Mouse (Mus musculus) MN1 (cell line): ENCODE measurements around the gene Sec14l5.
A peak's percentile ranks its signal among the peaks of the same experiment; 100 is the strongest.
"Not testable (repeated sequence)": the region's sequence is repeated elsewhere in the genome, so short reads cannot be mapped to it uniquely, and the experiment has no call there.

Experiments used
- DNase-seq: peaks from one replicate; pipeline ENCODE4 v3.0.0-alpha.2; 2016; ENCODE audit warnings: low spot score

Sec14l5 gene

DNA sequence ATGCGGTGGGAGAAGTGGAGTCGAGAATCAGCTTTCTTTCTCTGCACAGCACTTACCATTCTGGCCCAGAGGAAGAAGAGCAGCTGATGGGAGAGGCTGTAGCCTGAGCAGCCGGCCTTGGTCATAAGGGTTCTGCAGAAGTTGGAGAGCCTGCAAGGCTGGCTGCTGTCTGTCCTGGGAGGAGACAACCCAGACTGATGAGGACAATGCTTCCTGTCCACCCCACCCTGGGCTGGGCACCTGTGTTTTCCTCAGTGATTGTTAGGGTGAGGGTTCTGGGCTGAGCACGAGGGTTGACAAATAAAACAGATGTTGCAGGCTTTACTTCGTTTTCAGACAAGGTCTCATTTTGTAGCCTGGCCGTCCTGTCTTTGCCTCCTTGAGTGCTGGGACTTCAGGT, 69.8 kb downstream of the Sec14l5 start:
- DNase-seq = no peak

DNA sequence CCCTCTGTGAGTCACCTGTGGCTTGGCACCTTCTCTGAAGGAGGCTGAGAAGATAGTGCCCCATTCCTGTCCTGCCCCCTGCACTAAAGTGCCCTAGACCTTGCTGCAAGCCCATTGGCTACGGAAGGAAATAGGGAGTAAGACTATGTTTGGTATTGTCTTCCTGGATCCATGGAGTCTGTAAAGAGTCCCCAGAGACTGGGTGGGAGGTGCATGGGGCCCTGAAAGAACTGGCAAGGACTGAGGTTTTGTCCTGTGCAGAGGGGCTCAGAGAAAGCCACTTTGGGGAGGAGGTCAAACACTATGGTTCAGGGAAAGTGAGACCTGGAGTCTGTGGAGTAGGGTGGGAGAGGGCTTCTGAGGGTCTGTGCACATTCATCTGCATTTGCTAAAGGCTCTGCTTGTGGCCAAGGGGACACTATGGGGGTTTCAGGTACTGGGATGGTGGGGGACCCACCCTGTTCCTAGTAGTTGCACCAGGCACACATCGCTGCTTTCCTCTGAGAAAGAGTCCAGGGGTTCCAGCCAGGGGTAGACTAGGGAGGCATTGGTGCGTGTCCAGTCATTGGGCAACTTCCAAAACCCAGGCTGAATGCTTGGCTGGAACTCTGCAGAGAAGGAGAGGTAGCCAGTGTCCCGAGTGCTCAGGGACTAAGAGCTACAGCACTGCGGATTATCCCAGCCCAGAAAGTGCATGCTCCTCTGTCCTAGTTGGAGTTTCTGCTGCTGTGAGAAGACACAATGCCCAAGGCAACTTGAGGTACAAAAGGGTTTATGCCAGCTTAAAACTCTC, 70.6 kb downstream of the Sec14l5 start:
- no peak for DNase-seq

DNA sequence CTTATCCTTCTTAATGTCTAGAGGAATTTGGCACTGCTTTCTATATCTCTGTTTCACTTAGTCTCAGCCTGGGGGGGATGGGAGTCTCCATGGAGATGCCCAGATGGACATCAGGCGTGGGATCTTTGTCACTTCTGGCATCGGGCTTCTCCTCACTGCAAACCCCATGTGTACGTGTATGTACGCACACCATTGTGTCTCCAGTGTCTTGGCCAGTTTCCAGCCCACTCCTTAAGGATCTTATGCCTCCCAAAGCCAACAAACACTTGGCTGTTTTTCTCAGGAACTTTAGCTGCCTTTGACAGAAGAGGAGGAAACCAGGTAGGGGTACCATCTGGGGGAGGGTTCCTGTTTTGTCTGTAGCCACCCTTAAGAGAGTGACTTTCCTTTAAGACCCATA, 74.5 kb downstream of the Sec14l5 start:
- DNase-seq = no peak

DNA sequence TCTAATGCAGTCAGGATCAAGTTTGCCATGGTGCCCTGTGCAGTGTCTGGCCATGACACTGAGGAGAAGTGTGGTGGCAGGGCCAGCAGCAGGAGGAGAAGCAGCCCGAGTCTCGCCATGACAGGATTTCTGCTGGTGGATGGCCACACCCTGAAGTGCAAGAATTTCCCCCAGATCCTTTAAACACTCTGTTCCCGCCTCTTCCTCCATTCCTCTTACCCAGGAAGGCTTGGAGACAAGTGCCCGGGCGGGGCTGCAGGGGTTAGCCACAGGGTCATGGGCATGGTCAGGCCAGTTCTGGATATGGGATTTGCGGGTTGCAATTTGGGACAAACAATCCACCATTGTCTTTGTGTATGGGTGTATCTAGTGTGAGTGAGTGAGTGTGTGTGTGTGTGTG, 75.2 kb downstream of the Sec14l5 start, which contains the start of gene AU021092:
AU021092 (minus strand) TSS at position 160 of the 400 bp plus-strand sequence.
- DNase-seq = no peak

DNA sequence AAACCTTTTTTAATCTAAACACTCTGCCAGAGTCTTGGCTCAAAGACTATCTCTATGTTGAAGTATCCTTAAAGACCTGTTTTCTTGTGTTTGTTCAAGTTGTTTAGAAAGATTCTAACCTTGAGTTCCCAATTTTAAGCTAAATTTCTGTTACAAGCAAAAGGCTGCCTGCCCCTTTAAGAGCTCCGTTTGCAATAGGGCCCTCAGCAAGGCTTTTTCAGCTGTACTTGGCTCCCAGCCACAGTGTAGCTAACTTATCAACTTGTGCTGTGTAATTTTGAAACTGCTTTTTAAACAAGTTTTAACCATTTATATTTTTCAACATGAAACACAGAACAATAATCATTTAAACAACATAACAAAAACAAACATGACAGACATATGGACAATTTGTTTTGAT, 79.6 kb downstream of the Sec14l5 start:
- not testable (repeated sequence) for DNase-seq

DNA sequence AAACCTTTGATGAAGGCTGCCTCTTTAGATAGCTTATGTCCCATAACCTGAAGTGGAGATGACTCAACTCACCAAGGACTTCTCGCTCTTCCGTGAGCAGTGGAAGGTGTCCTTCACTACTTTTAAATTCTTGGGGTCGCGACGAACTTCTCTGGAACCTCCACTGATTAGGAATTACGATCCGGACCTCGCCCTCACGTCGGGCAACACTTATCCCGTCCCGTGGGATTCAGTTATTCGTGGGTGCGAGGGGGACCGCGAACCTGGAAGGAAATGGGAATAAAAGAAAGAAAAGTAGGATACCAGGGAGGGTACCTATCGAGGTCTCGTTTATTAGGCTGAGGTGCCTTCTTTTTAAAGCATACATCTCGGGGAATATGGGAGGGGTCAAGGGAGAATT, 80.6 kb downstream of the Sec14l5 start:
- DNase-seq = not testable (repeated sequence)

DNA sequence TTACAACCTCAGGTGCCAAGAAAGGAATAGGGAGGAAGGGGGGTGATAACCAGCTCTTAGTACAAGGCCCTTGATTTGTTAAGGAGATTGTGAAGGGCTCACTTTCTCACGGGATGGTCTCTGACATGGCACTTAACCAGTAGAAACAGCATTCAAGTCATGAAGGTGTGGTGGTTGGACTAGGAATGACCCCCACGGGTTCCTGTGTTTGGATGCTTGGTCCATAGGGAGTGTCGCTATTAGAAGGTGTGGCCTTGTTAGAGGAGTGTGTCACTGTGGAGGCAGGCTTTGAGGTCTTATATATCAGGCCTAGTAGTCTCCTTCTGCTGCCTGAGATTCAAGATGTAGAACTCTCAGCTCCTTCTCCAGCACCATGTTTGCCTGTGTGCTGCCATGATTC, 81.2 kb downstream of the Sec14l5 start:
- DNase-seq = not testable (repeated sequence)

DNA sequence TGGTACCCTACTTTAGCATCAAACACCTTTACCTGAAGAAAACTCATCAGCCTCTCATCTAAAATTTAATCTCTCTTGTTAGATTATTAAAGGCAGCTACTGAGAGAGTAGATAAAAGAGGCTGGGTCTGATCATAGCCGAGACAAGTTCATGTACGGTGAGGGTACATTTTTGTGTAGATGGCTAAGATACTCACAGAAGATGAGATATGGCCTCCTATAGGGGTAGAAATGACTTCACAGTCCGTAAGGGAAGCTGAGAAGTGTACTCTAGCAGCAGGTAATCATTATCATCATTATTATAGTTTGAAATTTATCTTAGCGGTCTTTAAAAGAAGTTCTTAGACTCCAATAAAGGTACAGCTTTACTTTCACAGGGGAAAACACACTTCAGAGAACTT, 86.1 kb downstream of the Sec14l5 start:
- DNase-seq = no peak

DNA sequence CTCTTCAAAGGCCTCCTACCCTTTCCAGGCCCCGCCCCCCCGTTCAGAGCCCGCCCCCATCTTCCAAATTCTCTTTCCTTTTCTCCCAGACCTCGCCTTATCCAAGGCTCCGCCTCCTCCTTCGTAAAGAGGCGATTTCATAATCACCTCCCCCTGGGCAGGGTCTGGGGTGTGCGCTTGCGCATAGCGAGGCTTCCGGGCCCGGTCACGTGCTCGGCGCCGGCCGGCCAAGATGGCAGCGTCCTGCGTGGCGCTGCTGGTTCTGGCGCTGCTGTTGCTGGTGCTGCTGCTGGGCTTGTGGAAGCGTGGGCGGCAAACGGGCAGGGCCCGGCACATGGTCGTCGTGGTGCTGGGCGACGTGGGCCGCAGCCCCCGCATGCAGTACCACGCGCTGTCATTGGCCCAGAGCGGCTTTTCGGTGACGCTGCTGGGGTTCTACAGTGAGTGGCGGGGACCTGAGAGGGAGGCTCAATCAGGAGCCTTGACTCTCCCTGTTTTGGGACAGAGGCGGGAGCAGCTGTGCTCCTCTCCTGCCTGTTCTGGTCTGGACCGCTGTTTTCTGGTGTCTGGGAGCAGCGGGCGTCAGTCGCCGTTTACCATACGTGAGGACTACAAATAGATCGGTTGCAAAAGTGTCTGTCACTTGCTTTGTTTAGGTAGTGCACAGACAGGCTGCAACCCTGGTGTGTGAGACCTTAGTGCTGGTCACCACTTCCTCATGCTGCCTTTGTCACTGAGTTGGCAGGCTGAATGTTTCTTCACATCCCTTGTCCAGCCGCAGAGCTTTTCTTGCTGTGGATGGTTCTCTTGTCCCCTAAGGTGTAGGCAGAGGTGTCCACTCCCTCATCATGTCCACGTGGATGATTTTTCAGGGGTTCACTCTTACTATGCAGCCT, 86.8 kb downstream of the Sec14l5 start, which contains the start of gene Alg1:
Alg1 (plus strand) TSS at position 204 of the 896 bp plus-strand sequence.
- DNase-seq = peak; percentile 96
